Mouse (Mus musculus) liver, embryonic 15.5 days (tissue): ENCODE results near the gene Tsr1. TPM values are rescaled to one million over a fixed set of nuclear protein-coding genes. Genes with fewer than 3 reads are reported as not detected.

Source experiments
- ATAC-seq: fragments of 200-750 bp; cut with Nextera tagmentation; 2 replicates; pipeline ENCODE4 v1.8.0; 2017; ENCODE audit warnings: moderate number of reproducible peaks, mild to moderate bottlenecking, moderate library complexity; ENCODE audit not compliant: insufficient read depth
- H3K27ac ChIP-seq: fragments of 300-500 bp; sonication (generic); replicated peaks from 2 replicates; pipeline ENCODE4 v1.5.1; 2015; ENCODE audit warnings: mild to moderate bottlenecking, inconsistent platforms
- H3K27me3 ChIP-seq: fragments of 300-500 bp; sonication (generic); 2 replicates; pipeline ENCODE4 v1.6.1; 2015; ENCODE audit warnings: mild to moderate bottlenecking, inconsistent platforms
- H3K36me3 ChIP-seq: fragments of 300-500 bp; sonication (generic); replicated peaks from 2 replicates; pipeline ENCODE4 v1.6.1; 2015; ENCODE audit warnings: moderate library complexity, mild to moderate bottlenecking, inconsistent platforms
- H3K4me1 ChIP-seq: fragments of 300-500 bp; sonication (generic); replicated peaks from 2 replicates; pipeline ENCODE4 v1.6.1; 2015; ENCODE audit warnings: inconsistent platforms
- H3K4me2 ChIP-seq: fragments of 300-500 bp; sonication (generic); 2 replicates; pipeline ENCODE4 v1.6.1; 2015; ENCODE audit warnings: moderate library complexity, mild to moderate bottlenecking, inconsistent platforms
- H3K4me3 ChIP-seq: fragments of 300-500 bp; sonication (generic); replicated peaks from 2 replicates; pipeline ENCODE4 v1.5.1; 2015; ENCODE audit warnings: mild to moderate bottlenecking, inconsistent platforms
- H3K9ac ChIP-seq: fragments of 300-500 bp; sonication (generic); 2 replicates; pipeline ENCODE4 v1.6.1; 2015; ENCODE audit warnings: moderate library complexity, mild to moderate bottlenecking, inconsistent platforms
- H3K9me3 ChIP-seq: fragments of 300-500 bp; sonication (generic); replicated peaks from 2 replicates; pipeline ENCODE4 v1.6.1; 2016; ENCODE audit warnings: inconsistent platforms
- WGBS: fragments of 180-500 bp; shearing (Covaris S2); methylation state at CpG from one replicate; pipeline ENCODE4 v1.1.7; 2015; ENCODE audit warnings: mixed read lengths; ENCODE audit not compliant: insufficient replicate concordance; 5-methylcytosine and 5-hydroxymethylcytosine counted together
- polyA plus RNA-seq: library from polyadenylated mRNA; unstranded; fragments of >200 nt; fragmentation: Nextera tagmentation; extraction: Ambion mirVana; gene quantifications from 2 replicates; pipeline ENCODE4 v1.2.1, GENCODE M21; 2015

Gene Tsr1
- polyA plus RNA-seq, 1 experiment from 2014 or later = 20.0 TPM

DNA sequence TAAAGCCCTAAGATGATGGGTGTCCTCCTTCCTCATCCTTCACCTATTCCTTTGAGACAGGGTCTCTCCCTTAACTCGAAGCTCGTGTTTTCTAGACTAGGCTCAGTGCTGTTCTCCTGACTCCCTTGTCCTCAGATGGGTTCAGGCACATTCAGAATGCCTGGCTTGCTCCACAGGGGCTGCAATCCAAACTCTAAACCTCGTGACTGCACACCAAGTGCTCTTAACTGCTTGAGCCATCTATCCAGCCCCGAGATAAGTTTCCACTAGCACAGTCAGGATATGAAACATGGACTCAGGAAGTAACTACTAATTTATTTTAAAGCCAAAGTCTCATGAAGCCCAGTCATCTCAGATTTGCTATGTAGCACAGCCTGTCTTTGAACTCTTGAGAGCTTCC lies 27.3 kb upstream of the Tsr1 start:
- H3K36me3 ChIP-seq = no peaks in the 10 kb centered on the region
- no peaks in the 10 kb centered on the region for H3K9me3 ChIP-seq
- H3K4me2 ChIP-seq = no peak overlapping the region
- H3K27me3 ChIP-seq = no peaks in the 10 kb centered on the region
- no peak overlapping the region for H3K4me3 ChIP-seq
- no peaks in the 10 kb centered on the region for H3K4me1 ChIP-seq
- no peak overlapping the region for H3K9ac ChIP-seq
- no peak for ATAC-seq
- no peak overlapping the region for H3K27ac ChIP-seq
- 51% methylated on average over 4 of the region's 4 CpGs for WGBS

DNA sequence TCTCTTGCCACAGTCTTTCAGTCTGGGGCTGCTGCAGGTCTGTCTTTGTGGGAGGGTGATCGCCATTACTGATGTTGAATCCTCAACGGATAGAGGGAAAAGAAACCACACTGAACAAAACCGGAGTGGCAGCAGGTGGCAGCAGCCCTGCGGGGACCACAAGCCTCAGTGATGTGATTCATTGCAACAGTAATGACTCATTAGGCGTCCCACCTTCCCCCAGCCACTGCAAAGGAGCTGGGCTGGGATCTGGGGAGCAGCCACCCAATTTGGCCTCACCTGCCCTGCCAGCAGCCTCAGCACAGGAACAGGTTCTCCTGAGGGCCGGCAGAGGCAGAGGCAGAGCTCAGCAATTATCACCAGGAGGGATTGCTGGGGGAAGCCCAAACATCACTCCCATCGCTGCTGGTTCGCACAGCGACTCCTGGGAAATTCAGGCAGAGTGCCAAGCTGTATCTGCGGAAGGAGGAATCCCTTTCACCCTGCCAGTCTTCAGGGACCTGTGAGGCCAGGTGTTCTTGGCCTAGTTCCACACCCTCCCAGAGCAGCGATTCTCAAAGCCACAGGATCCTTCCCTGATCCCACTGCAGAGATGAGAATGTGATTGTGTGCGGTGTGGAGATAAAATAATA lies 26.8 kb upstream of the Tsr1 start:
- no peaks in the 10 kb centered on the region for H3K36me3 ChIP-seq
- H3K4me2 ChIP-seq = no peak overlapping the region
- H3K9ac ChIP-seq = no peak overlapping the region
- H3K27me3 ChIP-seq = no peaks in the 10 kb centered on the region
- H3K9me3 ChIP-seq = no peaks in the 10 kb centered on the region
- no peak overlapping the region for H3K4me3 ChIP-seq
- 60% methylated on average over 12 of the region's 12 CpGs for WGBS
- no peaks in the 10 kb centered on the region for H3K4me1 ChIP-seq
- no peak for ATAC-seq
- H3K27ac ChIP-seq = no peak overlapping the region

DNA sequence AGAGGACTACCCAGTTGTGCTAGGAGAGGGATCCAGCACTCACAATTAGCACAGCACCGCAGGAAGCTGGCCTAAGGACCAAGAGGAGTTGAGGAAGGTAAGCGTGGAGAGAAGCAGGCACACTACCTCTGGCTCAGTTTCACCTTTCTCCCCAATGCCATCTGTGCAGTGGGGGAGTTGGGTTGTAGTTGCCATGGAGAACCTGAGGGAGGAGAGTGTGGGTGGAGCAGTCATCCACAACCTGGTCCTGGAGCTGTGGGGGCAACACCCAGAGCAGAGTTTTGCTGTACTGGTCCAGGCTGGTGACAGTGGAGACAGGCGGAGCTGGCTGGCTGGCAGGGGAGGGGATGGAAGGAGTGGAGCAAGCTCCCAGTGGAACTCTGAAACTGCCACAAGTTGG lies 23.2 kb upstream of the Tsr1 start:
- H3K27me3 ChIP-seq = no peaks in the 10 kb centered on the region
- H3K36me3 ChIP-seq = no peaks in the 10 kb centered on the region
- no peaks in the 10 kb centered on the region for H3K9me3 ChIP-seq
- no peak overlapping the region for H3K9ac ChIP-seq
- ATAC-seq = no peak
- 0 out of 2 replicates have a peak, but pooled peaks cover 2% of the 10 kb centered on the region for H3K4me1 ChIP-seq
- no peak overlapping the region for H3K4me2 ChIP-seq
- 57% methylated on average over 3 of the region's 3 CpGs for WGBS
- no peak overlapping the region for H3K4me3 ChIP-seq
- H3K27ac ChIP-seq = no peak overlapping the region

DNA sequence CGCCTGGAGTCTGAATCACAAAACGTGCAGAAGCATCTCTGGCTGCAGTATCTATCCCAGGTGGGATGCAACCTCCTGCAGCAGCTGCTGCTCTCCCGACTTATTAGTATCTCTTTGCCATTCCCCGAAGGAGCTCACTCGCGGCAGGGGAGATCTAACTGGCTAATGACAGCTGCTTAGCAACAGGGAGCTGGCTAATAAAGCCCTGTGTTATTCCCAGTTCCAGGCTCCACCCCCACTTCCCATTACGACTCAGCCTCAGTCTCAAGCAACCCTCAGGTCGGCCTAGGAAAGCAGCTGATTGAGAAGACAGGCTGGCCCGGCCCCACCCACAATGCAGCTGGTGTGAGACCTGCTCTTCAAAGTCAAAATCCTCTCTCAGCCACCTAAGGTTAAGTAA lies 21.1 kb upstream of the Tsr1 start:
- no peak overlapping the region for H3K27ac ChIP-seq

DNA sequence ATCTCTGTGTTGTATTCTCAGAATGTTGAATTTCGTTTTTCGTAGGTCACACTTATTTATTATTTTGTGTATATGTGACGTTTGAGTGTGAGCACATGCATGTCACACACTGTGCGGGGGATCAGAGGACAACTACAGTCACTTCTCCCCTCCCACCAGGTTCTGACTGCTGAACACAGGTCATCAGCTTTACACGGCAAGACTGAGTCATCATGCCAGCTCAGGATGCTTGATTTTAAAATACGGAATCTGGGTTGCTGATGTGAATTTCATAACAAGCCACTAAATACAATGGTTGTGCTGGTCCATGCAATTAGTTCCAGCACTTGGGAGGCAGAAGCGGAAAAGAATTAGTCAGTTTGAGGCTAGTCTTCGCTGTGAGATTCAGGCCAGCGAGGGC lies 16.9 kb upstream of the Tsr1 start:
- Histone ChIP-seq H3K4me3 (no peak overlapping the region), H3K36me3 (no peaks in the 10 kb centered on the region), H3K27ac (no peak overlapping the region), H3K27me3 (no peaks in the 10 kb centered on the region), H3K4me1 (0 out of 2 replicates have a peak, but pooled peaks cover 8% of the 10 kb centered on the region), H3K4me2 (no peak overlapping the region), H3K9me3 (no peaks in the 10 kb centered on the region), H3K9ac (no peak overlapping the region)
- WGBS = 80% methylated on average over 9 of the region's 9 CpGs
- no peak for ATAC-seq

More for the DNA sequence above, 21.1 kb upstream of the Tsr1 start:
- Histone ChIP-seq H3K4me1 (0 out of 2 replicates have a peak, but pooled peaks cover 7% of the 10 kb centered on the region), H3K9ac (no peak overlapping the region), H3K9me3 (no peaks in the 10 kb centered on the region), H3K27me3 (no peaks in the 10 kb centered on the region), H3K4me3 (no peak overlapping the region), H3K4me2 (no peak overlapping the region), H3K36me3 (no peaks in the 10 kb centered on the region)
- 20% methylated on average over 9 of the region's 9 CpGs for WGBS
- ATAC-seq = no peak

DNA sequence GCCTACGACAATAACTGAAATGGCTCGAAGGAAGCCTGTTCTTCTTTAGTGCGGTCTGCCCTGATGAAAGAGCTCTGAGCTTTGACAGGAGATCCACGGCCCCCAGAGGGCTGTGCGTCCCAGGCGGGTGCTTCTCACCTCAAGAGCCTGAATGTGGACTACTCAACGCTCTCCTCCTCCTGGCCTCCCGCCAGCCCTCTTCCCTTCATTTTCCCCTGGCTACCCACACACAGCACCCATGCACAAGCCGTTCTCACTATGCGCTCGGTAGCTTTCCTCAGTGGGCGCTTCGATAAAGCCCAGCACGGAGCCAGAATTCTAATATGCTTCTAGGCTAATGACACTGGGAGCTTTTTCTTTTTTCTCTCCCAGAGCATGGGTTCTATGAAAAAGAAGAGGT lies 15.9 kb upstream of the Tsr1 start:
- ATAC-seq = no peak
- no peak overlapping the region for H3K4me3 ChIP-seq
- 78% methylated on average over 14 of the region's 14 CpGs for WGBS
- H3K4me1 ChIP-seq = 0 out of 2 replicates have a peak, but pooled peaks cover 6% of the 10 kb centered on the region
- H3K9me3 ChIP-seq = no peaks in the 10 kb centered on the region
- no peak overlapping the region for H3K4me2 ChIP-seq
- H3K36me3 ChIP-seq = no peaks in the 10 kb centered on the region
- H3K27me3 ChIP-seq = no peaks in the 10 kb centered on the region
- H3K9ac ChIP-seq = no peak overlapping the region
- no peak overlapping the region for H3K27ac ChIP-seq

DNA sequence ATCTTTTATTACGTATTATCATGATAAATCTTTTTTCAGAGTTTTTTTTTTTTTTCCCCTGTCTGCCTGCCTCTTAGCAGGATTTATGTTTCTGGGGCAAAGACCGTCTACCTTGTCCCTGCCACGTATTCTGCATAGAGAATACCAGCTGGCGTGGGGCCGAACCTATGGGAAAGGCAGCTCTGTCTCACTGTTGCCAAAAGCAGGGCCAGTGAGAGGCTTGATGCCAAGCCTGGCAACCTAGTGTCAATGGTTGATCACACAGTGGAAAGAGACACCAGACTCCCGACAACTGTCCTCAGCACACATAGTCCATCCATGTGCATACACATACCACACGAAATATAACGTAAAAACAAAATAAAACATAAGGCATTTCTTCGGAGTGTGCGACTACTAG lies 14.8 kb upstream of the Tsr1 start:
- H3K4me2 ChIP-seq = no peak overlapping the region
- H3K4me3 ChIP-seq = no peak overlapping the region
- H3K4me1 ChIP-seq = 0 out of 2 replicates have a peak, but pooled peaks cover 6% of the 10 kb centered on the region
- H3K9ac ChIP-seq = no peak overlapping the region
- no peaks in the 10 kb centered on the region for H3K36me3 ChIP-seq
- H3K27me3 ChIP-seq = no peaks in the 10 kb centered on the region
- WGBS = 86% methylated on average over 10 of the region's 10 CpGs
- no peak for ATAC-seq
- H3K9me3 ChIP-seq = no peaks in the 10 kb centered on the region
- H3K27ac ChIP-seq = no peak overlapping the region

DNA sequence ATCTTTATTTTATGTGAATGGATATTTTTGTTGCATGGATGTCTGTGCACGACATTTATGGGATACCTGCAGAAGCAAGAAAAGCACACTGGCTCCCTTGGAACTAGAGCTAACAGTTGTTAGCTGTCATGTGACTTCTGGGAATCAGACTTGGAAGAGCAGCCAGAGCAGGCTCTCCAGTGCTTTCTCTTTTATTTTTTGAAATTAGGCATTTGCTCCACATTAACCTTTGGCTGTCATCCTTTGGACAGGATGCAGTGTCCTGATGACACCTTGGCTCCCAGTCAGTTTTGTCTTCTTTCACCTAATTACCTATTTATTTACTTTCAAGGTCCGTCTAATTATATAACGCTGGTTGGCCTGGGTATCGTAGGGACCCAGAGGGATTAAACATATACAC lies 3.3 kb upstream of the Tsr1 start:
- WGBS = 80% methylated on average over 4 of the region's 4 CpGs
- peaks cover 3% of the 10 kb centered on the region for H3K36me3 ChIP-seq
- ATAC-seq = no peak
- no peak overlapping the region for H3K4me2 ChIP-seq
- peaks cover 31% of the 10 kb centered on the region for H3K4me1 ChIP-seq
- no peak overlapping the region for H3K27ac ChIP-seq
- no peak overlapping the region for H3K4me3 ChIP-seq
- no peaks in the 10 kb centered on the region for H3K27me3 ChIP-seq
- no peaks in the 10 kb centered on the region for H3K9me3 ChIP-seq
- no peak overlapping the region for H3K9ac ChIP-seq

DNA sequence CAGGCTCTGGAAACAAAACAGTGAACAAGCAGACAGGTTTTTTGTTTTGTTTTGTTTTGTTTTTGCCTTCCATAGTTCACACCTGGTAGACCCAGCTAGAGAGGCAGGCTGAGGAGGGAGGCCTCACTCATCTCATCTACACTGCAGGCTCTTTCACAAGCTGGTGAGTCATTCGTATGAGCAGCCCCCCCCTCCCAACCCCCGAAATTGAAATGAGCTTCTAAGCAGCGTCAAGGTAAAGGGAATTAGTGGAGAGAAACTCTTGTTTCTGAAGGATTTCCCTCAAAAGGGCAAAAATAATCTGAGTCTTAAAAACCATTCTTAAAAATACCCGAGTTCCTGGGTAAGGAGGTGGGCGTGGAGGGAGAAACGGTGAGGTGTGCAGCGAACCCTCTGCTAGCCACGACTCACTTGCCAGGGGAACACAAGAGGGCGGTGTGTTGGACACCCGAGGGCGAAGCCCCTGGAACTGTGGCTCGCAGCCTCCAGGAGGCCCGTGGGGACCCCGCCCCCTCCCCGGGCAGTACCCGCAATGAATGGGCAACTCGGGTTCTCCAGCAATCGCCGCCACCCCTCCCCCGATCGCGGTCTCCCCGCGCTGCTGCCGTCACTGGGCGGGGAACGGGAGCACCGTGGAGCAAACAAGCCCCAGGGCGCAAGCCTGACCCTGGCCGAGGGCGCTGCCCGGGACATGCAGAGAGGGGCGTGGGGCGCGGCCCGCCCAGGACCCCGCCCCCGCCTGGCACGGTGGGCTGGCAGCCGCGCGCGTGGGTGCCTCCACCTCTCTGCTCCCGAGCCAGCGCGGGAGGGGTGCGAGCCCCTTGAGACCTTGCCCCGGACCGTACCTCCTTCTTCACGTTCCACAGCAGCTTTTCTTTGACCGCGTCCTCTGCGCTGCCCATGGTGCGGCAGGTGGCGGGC lies 1.6 kb upstream of the Tsr1 start:
- WGBS = under 1% methylated on average over 55 of the region's 55 CpGs
- Histone ChIP-seq H3K4me2 (peak overlapping the region; percentile 100), H3K27me3 (no peaks in the 10 kb centered on the region), H3K27ac (peak overlapping the region; percentile 80), H3K4me3 (peak overlapping the region; percentile 80), H3K9ac (peak overlapping the region; percentile 68), H3K36me3 (peaks cover 19% of the 10 kb centered on the region), H3K4me1 (peaks cover 45% of the 10 kb centered on the region), H3K9me3 (no peaks in the 10 kb centered on the region)
- peak; percentile 68 for ATAC-seq

DNA sequence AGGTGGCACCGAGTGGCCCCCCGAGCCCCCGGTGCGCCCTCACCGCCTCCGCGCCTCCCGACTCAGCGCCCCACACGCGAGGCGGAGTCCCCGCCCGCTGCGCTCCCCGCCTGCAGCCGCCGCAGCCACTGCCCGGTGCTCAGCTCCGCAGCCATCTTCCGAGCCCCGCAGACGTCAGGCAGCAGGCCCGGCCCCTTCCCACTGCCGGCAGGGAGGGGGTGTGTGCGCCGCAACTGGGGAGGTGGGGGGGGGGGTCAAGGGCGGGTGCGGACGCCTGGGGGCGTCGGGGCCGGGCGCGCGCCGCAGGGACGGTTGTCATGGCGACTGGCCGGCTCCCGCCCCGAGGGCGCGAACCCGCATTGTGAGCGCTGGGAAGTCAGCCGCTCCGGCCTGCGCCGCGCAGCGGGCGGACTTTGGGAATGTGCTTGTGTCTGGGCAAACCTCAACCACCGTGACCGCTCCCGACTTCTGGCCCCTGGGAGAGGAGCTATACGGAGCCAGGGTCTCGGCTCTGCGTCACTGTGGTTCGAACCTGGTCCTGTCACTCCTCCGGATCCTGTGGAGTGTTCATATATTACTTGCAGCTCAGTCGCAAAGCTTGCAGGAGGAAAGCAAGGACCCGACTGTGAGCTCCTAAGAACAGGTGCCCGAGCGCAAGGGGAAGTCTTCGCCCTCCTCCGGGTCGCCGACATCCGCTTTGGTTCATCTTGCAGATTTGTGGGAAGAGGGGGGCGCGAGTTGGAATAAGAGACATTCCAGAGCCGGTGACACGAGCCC lies 782 bp upstream of the Tsr1 start, which contains the start of gene Sgsm2:
TSS of gene Sgsm2 (minus strand) at position 160 of the 777 bp plus-strand sequence.
- WGBS = under 1% methylated on average over 74 of the region's 74 CpGs
- H3K4me1 ChIP-seq = peaks cover 48% of the 10 kb centered on the region

DNA sequence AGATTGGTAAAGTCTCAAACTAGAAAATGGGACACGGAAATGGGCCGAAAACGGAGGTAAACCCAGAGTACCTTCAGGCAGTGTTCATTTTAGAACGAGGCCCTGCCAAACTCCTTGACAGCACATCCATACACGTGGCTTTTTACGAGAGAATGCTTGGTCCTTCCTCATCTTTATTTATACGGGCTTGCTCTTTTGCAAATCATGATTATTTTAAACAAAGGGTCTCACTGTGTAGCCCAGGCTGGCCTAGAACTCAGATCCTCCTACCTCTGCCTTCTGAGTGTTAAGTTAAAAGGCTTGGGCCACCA lies 601 bp downstream of the Tsr1 start:
- no peak for ATAC-seq
- WGBS = 0% methylated on average over 7 of the region's 7 CpGs
- peak overlapping the region; percentile 80 for H3K4me3 ChIP-seq
- no peaks in the 10 kb centered on the region for H3K27me3 ChIP-seq
- H3K9me3 ChIP-seq = no peaks in the 10 kb centered on the region
- peak overlapping the region; percentile 100 for H3K4me2 ChIP-seq
- peaks cover 40% of the 10 kb centered on the region for H3K36me3 ChIP-seq
- no peak overlapping the region; the same call in 1 of the 2 replicates for H3K27ac ChIP-seq
- H3K4me1 ChIP-seq = peaks cover 48% of the 10 kb centered on the region
- peak overlapping the region; percentile 68 for H3K9ac ChIP-seq

More for the DNA sequence above, 782 bp upstream of the Tsr1 start, which contains the start of gene Sgsm2:
- H3K27me3 ChIP-seq = no peaks in the 10 kb centered on the region
- H3K4me2 ChIP-seq = peak within 1 kb of the TSS; percentile 100
- H3K9me3 ChIP-seq = no peaks in the 10 kb centered on the region
- H3K4me3 ChIP-seq = peak within 1 kb of the TSS; percentile 80
- peak within 1 kb of the TSS; percentile 80 for H3K27ac ChIP-seq
- H3K9ac ChIP-seq = peak within 1 kb of the TSS; percentile 68
- H3K36me3 ChIP-seq = peaks cover 27% of the 10 kb centered on the region
- peak; percentile 63 for ATAC-seq
